Mouse (Mus musculus): Measurements from ENCODE around the gene Pcare.
"Not testable (repeated sequence)": the region's sequence is repeated elsewhere in the genome, so short reads cannot be mapped to it uniquely, and the experiment has no call there.

The Pcare gene

GRCm38 (mm10) chr17:71752831-71753230 lies at the start of gene Pcare:
Pcare (minus strand) TSS chr17:71752894.
- in situ Hi-C loops (cut with MboI; ENCODE audit: low pct_unique_long_range_greater_than_20kb in 1 of 2, low sequenced_read_pairs in 2 of 2, unreplicated experiment in 1 of 2), result no loop called here

GRCm38 (mm10) chr17:71795521-71796205 lies 43.0 kb upstream of the Pcare start:
- in situ Hi-C loops (cut with MboI; ENCODE audit: low pct_unique_long_range_greater_than_20kb in 1 of 2, low sequenced_read_pairs in 2 of 2, unreplicated experiment in 1 of 2), result no loop called here

DNA sequence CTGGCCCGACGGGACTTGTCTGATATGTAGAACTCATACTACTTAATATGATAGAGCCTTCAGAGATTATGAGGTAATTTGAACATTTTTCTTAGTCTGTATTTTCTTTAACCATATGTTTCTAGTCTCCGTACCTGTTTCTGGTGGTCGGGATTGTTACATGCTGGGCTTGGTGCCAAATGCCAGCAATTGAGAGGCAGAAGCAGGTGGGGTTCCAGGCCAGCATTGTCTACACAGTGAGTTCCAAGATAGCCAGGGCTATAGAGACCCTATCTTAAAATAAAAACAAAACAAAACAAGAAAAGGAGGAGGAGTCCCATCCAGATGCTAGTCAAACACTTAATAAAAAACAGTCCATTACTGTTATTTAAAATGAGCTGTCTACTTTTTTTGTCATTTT lies 38.9 kb upstream of the Pcare start:
- in situ Hi-C loops (cut with MboI; ENCODE audit: low pct_unique_long_range_greater_than_20kb in 1 of 2, low sequenced_read_pairs in 2 of 2, unreplicated experiment in 1 of 2), result no loop called here

GRCm38 (mm10) chr17:71791109-71791508 lies 38.4 kb upstream of the Pcare start:
- in situ Hi-C loops (cut with MboI; ENCODE audit: low pct_unique_long_range_greater_than_20kb in 1 of 2, low sequenced_read_pairs in 2 of 2, unreplicated experiment in 1 of 2), result no loop called here

DNA sequence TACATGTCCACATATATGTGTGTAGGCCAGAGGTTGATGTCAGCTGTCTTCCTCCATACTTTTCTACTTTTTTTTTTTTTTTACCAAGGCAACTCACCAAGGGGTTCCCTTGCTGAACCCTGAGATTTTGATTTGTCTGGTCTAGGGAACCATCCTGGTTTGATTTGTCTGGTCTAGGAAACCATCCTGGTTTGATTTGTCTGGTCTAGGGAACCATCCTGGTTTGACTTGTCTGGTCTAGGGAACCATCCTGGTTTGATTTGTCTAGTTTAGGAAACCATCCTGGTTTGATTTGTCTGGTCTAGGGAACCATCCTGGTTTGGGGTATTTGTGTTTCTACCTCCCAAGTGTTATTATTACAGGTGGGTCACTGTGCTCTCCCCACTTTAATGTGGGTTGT lies 33.8 kb upstream of the Pcare start:
- in situ Hi-C loops (cut with MboI; ENCODE audit: low pct_unique_long_range_greater_than_20kb in 1 of 2, low sequenced_read_pairs in 2 of 2, unreplicated experiment in 1 of 2), result no loop called here

- in situ Hi-C loops (cut with MboI; ENCODE audit: low pct_unique_long_range_greater_than_20kb in 1 of 2, low sequenced_read_pairs in 2 of 2, unreplicated experiment in 1 of 2), result no loop called here
These were observed 30.7 kb upstream of the Pcare start for GRCm38 (mm10) chr17:71783366-71783735.

DNA sequence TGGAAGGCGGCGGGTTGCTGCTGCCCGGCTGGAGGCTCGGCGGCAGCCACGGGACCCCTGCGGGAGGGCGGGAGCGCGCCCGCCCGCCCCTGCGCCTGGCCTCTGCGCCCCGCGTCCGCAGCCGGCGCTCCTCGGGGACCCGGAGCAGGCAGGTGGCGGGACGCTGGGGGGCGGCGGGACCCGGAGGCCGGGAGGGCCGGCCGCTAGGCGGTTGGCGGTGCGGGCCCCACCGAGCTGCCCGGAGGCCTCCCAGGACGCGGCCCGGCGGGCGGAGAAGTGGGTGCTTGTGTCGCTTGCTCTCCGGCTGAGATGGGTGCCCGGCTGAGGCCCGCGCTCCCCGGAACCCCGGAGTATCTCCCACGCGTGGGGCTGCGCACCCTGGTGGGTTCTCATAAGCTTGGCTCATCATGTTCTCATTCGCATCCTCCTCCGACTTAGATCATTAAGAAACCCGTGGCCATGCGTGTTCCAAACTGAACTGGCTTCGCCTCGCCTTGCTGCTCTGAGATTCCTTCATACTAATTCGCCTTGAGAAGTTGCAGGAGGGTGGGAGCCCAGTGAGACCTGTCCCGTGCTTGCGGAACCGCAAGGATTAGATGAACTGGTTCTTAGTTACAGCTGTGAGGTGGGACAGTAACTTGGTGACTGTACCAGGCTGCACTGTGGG lies 30.1 kb upstream of the Pcare start:
- in situ Hi-C loops (cut with MboI; ENCODE audit: low pct_unique_long_range_greater_than_20kb in 1 of 2, low sequenced_read_pairs in 2 of 2, unreplicated experiment in 1 of 2), result no loop called here

DNA sequence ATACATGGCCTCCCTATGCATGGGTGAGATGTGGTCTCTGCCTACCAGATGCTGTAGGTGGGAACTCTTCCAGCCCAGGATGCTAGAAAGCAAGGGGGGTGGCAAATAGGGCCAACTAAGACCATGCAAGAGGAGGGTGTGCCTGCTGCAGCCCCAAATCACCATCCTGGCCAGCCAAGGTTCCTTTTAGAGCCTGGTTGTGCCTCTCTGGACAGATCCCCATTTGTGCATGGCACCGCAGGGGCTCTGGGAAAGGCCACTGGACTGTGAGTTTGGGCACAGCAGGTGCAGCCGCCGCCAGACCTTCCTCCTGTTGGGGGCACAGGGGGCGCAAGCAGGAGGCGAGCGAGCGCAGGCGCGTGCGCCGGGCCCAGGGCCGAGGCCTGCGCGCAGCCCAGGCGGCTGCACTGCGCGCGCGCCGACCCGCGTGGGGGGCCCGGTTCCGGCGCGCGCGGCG lies 29.6 kb upstream of the Pcare start:
- in situ Hi-C loops (cut with MboI; ENCODE audit: low pct_unique_long_range_greater_than_20kb in 1 of 2, low sequenced_read_pairs in 2 of 2, unreplicated experiment in 1 of 2), result no loop called here

DNA sequence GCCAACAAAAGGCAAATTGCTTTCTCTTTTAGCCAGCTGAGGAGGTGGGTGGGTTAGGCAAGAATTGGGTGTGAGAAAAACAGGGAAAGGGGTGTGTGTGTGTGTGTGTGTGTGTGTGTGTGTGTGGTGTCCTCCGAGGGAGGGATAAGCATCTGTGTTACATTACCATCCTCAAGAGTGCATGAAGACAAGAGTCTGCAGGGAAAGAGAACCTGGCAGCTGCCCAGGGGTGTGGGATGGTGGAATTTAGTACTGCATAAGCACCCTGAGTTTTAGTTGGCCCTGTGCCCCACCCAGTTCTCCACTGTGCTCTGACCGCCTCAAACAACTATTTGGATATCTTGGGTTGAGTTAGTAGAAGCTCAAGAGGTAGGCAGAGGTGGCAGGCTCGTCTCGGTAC lies 28.3 kb upstream of the Pcare start:
- in situ Hi-C loops (cut with MboI; ENCODE audit: low pct_unique_long_range_greater_than_20kb in 1 of 2, low sequenced_read_pairs in 2 of 2, unreplicated experiment in 1 of 2), result no loop called here

DNA sequence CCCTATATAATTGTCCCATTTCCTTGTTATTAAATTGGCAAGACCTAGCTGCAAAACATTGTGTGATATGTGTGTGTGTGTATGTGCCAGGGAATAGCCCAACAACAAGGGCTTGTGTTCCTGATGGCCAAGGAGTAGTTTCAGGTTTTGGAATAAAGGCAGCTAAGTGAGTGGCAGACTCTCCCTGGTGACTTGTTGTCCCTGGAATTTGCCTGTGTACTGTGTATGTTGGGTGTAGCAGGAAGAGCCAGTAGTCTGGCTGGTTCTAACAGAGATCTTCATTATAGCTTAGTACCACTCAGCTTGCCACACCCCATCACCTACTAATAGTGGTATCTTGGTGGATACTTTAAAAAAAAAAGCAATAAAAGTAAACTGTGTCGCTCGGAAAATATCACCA lies 27.8 kb upstream of the Pcare start:
- in situ Hi-C loops (cut with MboI; ENCODE audit: low pct_unique_long_range_greater_than_20kb in 1 of 2, low sequenced_read_pairs in 2 of 2, unreplicated experiment in 1 of 2), result no loop called here

- in situ Hi-C loops (cut with MboI; ENCODE audit: low pct_unique_long_range_greater_than_20kb in 1 of 2, low sequenced_read_pairs in 2 of 2, unreplicated experiment in 1 of 2), result no loop called here
These were observed 26.0 kb upstream of the Pcare start for GRCm38 (mm10) chr17:71778696-71779095.

GRCm38 (mm10) chr17:71775279-71775678 lies 22.6 kb upstream of the Pcare start:
- in situ Hi-C loops (cut with MboI; ENCODE audit: low pct_unique_long_range_greater_than_20kb in 1 of 2, low sequenced_read_pairs in 2 of 2, unreplicated experiment in 1 of 2), result no loop called here

- in situ Hi-C loops (cut with MboI; ENCODE audit: low pct_unique_long_range_greater_than_20kb in 1 of 2, low sequenced_read_pairs in 2 of 2, unreplicated experiment in 1 of 2), result no loop called here
These were observed 21.5 kb upstream of the Pcare start for GRCm38 (mm10) chr17:71774173-71774572.

GRCm38 (mm10) chr17:71770696-71771095 lies 18.0 kb upstream of the Pcare start:
- in situ Hi-C loops (cut with MboI; ENCODE audit: low pct_unique_long_range_greater_than_20kb in 1 of 2, low sequenced_read_pairs in 2 of 2, unreplicated experiment in 1 of 2), result no loop called here

GRCm38 (mm10) chr17:71769564-71769963 lies 16.9 kb upstream of the Pcare start:
- in situ Hi-C loops (cut with MboI; ENCODE audit: low pct_unique_long_range_greater_than_20kb in 1 of 2, low sequenced_read_pairs in 2 of 2, unreplicated experiment in 1 of 2), result no loop called here

GRCm38 (mm10) chr17:71768173-71768572 lies 15.5 kb upstream of the Pcare start, which contains the start of gene Clip4:
Clip4 (plus strand) TSS chr17:71768473.
- in situ Hi-C loops (cut with MboI; ENCODE audit: low pct_unique_long_range_greater_than_20kb in 1 of 2, low sequenced_read_pairs in 2 of 2, unreplicated experiment in 1 of 2), result not testable (repeated sequence)

GRCm38 (mm10) chr17:71760536-71760935 lies 7.8 kb upstream of the Pcare start:
- in situ Hi-C loops (cut with MboI; ENCODE audit: low pct_unique_long_range_greater_than_20kb in 1 of 2, low sequenced_read_pairs in 2 of 2, unreplicated experiment in 1 of 2), result no loop called here

DNA sequence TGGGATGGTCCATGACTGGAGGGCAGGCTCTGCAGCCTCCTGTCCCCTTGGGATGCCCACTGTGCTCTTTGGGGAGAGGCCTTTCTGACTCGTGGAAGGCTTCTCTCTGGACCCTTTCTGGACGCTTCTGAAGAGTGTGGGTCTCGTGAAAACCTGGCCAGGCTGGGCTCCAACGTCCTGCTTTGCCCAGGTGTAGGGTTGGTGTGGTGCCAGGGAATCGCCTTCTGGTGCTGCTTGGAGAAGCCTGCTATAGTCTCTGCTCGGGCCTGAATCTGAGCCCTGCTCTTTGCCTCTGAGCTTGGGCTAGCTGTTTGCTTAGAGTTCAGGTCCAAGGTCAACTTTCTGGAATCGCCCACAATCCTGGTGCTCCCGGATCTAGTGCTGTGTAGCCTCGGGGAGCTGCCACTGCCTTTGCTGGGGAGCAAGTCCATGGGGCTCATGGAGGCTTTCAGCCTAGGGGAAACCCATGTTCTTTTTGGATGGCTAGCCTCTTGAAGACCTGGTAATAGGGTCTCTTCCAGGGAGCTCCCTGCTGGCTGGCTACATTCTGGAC lies 3.0 kb downstream of the Pcare start:
- in situ Hi-C loops (cut with MboI; ENCODE audit: low pct_unique_long_range_greater_than_20kb in 1 of 2, low sequenced_read_pairs in 2 of 2, unreplicated experiment in 1 of 2), result no loop called here

DNA sequence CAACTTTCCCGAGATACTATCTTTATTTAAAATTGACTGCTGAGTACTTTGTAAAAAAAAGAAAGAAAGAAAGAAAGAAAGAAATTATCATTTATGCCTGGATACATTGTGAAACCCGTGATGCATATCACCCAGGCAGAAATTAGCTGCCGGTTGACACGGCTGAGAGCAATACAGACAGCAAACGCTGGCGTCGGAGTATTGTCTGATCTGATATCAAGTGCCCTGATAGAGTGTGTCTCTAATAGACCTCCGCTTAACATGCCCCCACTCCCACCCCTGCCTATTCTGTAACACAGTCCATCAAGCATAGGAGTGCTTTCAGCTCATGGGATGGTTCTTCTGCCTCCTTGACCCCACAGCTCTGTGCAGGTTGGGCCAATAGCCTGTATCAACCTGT lies 5.1 kb downstream of the Pcare start:
- in situ Hi-C loops (cut with MboI; ENCODE audit: low pct_unique_long_range_greater_than_20kb in 1 of 2, low sequenced_read_pairs in 2 of 2, unreplicated experiment in 1 of 2), result no loop called here

GRCm38 (mm10) chr17:71746114-71746513 lies 6.6 kb downstream of the Pcare start:
- in situ Hi-C loops (cut with MboI; ENCODE audit: low pct_unique_long_range_greater_than_20kb in 1 of 2, low sequenced_read_pairs in 2 of 2, unreplicated experiment in 1 of 2), result no loop called here

Measured in mouse embryonic stem cell (cell line).